Mouse (Mus musculus): ENCODE data around the gene Nmnat2. TPM values are rescaled to one million over a fixed set of nuclear protein-coding genes. Genes with fewer than 3 reads are reported as not detected.

Nmnat2 gene
- polyA plus RNA-seq, 1 experiment from 2014 or later: 5.3 TPM

GRCm38 (mm10) chr1:153144021-153144420 lies 189.2 kb downstream of the Nmnat2 start:
- DNase-seq (ENCODE audit: low spot score) (no peak), ATAC-seq (ENCODE audit: low read depth) (no peak)
- no peaks in the 10 kb centered on the region for H3K27me3 ChIP-seq (replicated peaks; ENCODE audit: control insufficient read depth, insufficient read depth, low read length)
- H3K4me2 ChIP-seq (ENCODE audit: low read depth, low read length): no peak overlapping the region
- no peaks in the 10 kb centered on the region for H3K36me3 ChIP-seq (ENCODE audit: control insufficient read depth, insufficient read depth, low read length)
- no peaks in the 10 kb centered on the region for H3K4me1 ChIP-seq (ENCODE audit: control insufficient read depth, insufficient read depth, low read length)
- 63% methylated on average over 11 of the region's 11 CpGs for WGBS
- H3K4me3 ChIP-seq (ENCODE audit: low read depth, low read length): no peak overlapping the region
- H3K27ac ChIP-seq (replicated peaks; ENCODE audit: low read depth, low read length): no peak overlapping the region
- H3K9ac ChIP-seq (ENCODE audit: low read depth, low read length): no peak overlapping the region
- no peaks in the 10 kb centered on the region for H3K9me3 ChIP-seq (ENCODE audit: control insufficient read depth, low read length)

DNA sequence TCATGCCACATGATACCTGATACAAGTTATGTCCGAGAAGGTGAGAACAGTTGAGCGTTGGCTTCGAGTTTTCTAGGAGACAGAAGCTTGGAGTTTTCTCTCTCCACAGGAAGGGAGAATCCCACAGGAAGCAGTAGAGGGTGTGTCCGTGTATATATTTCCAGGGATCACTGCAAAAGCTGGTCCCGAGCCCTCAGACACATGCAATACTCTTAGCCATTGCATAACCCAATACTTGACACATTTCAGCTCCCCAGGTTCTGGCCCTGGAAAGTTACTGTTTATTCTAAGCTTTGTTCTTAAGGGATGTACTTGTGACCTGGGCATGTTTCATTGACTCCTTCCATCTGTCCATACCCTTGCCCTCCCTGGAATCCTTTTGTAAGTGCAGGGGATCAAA lies 191.0 kb downstream of the Nmnat2 start:
- DNase-seq (ENCODE audit: low spot score) (no peak), ATAC-seq (ENCODE audit: low read depth) (no peak)
- Histone ChIP-seq H3K9me3 (ENCODE audit: control insufficient read depth, low read length) (no peaks in the 10 kb centered on the region), H3K9ac (ENCODE audit: low read depth, low read length) (no peak overlapping the region), H3K27ac (replicated peaks; ENCODE audit: low read depth, low read length) (no peak overlapping the region), H3K4me1 (ENCODE audit: control insufficient read depth, insufficient read depth, low read length) (no peaks in the 10 kb centered on the region), H3K27me3 (replicated peaks; ENCODE audit: control insufficient read depth, insufficient read depth, low read length) (no peaks in the 10 kb centered on the region), H3K36me3 (ENCODE audit: control insufficient read depth, insufficient read depth, low read length) (no peaks in the 10 kb centered on the region), H3K4me3 (ENCODE audit: low read depth, low read length) (no peak overlapping the region), H3K4me2 (ENCODE audit: low read depth, low read length) (no peak overlapping the region)
- 54% methylated on average over 5 of the region's 5 CpGs for WGBS

- Histone ChIP-seq H3K4me1 (ENCODE audit: control insufficient read depth, insufficient read depth, low read length) (peaks cover 4% of the 10 kb centered on the region), H3K9ac (ENCODE audit: low read depth, low read length) (no peak overlapping the region), H3K9me3 (ENCODE audit: control insufficient read depth, low read length) (no peaks in the 10 kb centered on the region), H3K4me2 (ENCODE audit: low read depth, low read length) (no peak overlapping the region), H3K4me3 (ENCODE audit: low read depth, low read length) (no peak overlapping the region), H3K27ac (replicated peaks; ENCODE audit: low read depth, low read length) (no peak overlapping the region), H3K36me3 (ENCODE audit: control insufficient read depth, insufficient read depth, low read length) (no peaks in the 10 kb centered on the region), H3K27me3 (replicated peaks; ENCODE audit: control insufficient read depth, insufficient read depth, low read length) (no peaks in the 10 kb centered on the region)
- 60% methylated on average over 7 of the region's 7 CpGs for WGBS
- ATAC-seq (ENCODE audit: low read depth) (no peak; the same call in 1 of the 2 replicates), DNase-seq (ENCODE audit: low spot score) (peak; percentile 75)
These were observed 197.8 kb downstream of the Nmnat2 start for GRCm38 (mm10) chr1:153152594-153152993.

- no peak overlapping the region for H3K9ac ChIP-seq (ENCODE audit: low read depth, low read length)
- no peaks in the 10 kb centered on the region for H3K9me3 ChIP-seq (ENCODE audit: control insufficient read depth, low read length)
- peak; percentile 77 for ATAC-seq (ENCODE audit: low read depth)
- H3K27me3 ChIP-seq (replicated peaks; ENCODE audit: control insufficient read depth, insufficient read depth, low read length): no peaks in the 10 kb centered on the region
- 65% methylated on average over 10 of the region's 10 CpGs for WGBS
- no peak overlapping the region for H3K27ac ChIP-seq (replicated peaks; ENCODE audit: low read depth, low read length)
- H3K4me2 ChIP-seq (ENCODE audit: low read depth, low read length): no peak overlapping the region
- H3K4me3 ChIP-seq (ENCODE audit: low read depth, low read length): no peak overlapping the region
- peak; percentile 73 for DNase-seq (ENCODE audit: low spot score)
- H3K4me1 ChIP-seq (ENCODE audit: control insufficient read depth, insufficient read depth, low read length): peaks cover 4% of the 10 kb centered on the region
- no peaks in the 10 kb centered on the region for H3K36me3 ChIP-seq (ENCODE audit: control insufficient read depth, insufficient read depth, low read length)
These were observed 198.9 kb downstream of the Nmnat2 start for GRCm38 (mm10) chr1:153153619-153154137.

DNA sequence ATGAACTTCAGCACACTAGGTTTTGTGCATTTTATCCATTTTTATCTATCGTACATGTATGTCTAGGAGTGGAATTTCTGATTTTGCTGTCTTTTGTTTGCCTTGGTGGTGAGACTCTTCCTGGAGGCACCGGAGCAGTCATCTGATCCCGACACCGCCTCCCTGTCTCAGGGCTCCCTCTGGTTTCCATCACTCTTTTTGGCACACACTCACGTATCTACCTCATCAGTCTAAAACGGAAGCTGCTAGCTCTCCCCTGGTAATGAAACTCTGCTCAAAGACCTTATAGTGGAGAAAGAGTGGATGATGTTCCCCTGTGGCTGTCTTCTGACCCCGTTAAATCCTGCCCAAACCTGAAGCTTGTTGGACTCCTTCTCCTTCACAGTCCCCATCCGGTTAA lies 200.6 kb downstream of the Nmnat2 start:
- H3K4me2 ChIP-seq (ENCODE audit: low read depth, low read length): no peak overlapping the region
- H3K4me1 ChIP-seq (ENCODE audit: control insufficient read depth, insufficient read depth, low read length): peaks cover 4% of the 10 kb centered on the region
- no peak overlapping the region for H3K9ac ChIP-seq (ENCODE audit: low read depth, low read length)
- no peaks in the 10 kb centered on the region for H3K27me3 ChIP-seq (replicated peaks; ENCODE audit: control insufficient read depth, insufficient read depth, low read length)
- WGBS: 53% methylated on average over 8 of the region's 8 CpGs
- H3K36me3 ChIP-seq (ENCODE audit: control insufficient read depth, insufficient read depth, low read length): no peaks in the 10 kb centered on the region
- DNase-seq (ENCODE audit: low spot score) (peak; percentile 54), ATAC-seq (ENCODE audit: low read depth) (peak; percentile 28; the same call in 1 of the 2 replicates)
- no peak overlapping the region for H3K27ac ChIP-seq (replicated peaks; ENCODE audit: low read depth, low read length)
- no peaks in the 10 kb centered on the region for H3K9me3 ChIP-seq (ENCODE audit: control insufficient read depth, low read length)
- no peak overlapping the region for H3K4me3 ChIP-seq (ENCODE audit: low read depth, low read length)

DNA sequence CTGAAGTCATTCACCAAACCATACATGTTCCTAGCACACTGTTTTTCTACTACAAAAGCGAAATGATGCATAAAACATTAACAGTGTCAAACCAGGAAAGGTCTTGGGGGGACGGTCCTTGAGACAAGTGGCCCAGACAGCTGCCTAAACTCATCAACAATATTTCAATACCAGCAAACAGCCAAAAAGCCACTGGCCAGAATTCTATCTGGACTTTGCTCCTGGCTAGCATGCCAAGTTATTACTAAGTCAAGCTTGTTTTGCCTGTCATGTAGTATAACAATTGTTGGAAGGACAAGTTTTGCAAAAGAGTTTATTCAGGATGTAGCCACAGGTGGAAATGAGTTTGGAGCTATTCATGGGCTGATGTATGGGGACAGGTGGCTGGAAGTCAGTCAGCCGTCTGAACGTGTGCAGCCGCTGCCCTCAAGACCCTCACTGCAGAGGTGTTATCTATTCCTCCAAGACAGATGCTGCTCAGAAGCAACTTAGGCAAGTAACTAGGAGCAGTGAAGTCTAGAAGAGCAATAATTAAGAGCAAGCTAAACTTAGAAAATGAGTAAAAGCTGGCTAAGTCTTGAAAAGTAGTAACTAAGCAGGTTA lies 202.3 kb downstream of the Nmnat2 start:
- Histone ChIP-seq H3K4me2 (ENCODE audit: low read depth, low read length) (no peak overlapping the region), H3K9me3 (ENCODE audit: control insufficient read depth, low read length) (no peaks in the 10 kb centered on the region)
- ATAC-seq (ENCODE audit: low read depth): no peak

GRCm38 (mm10) chr1:153159137-153159536 lies 204.3 kb downstream of the Nmnat2 start:
- no peaks in the 10 kb centered on the region for H3K9me3 ChIP-seq (ENCODE audit: control insufficient read depth, low read length)
- ATAC-seq (ENCODE audit: low read depth): no peak
- 83% methylated on average over 4 of the region's 4 CpGs for WGBS

More for the DNA sequence above, 202.3 kb downstream of the Nmnat2 start:
- no peak overlapping the region for H3K4me3 ChIP-seq (ENCODE audit: low read depth, low read length)
- H3K27ac ChIP-seq (replicated peaks; ENCODE audit: low read depth, low read length): no peak overlapping the region
- H3K4me1 ChIP-seq (ENCODE audit: control insufficient read depth, insufficient read depth, low read length): peaks cover 11% of the 10 kb centered on the region
- H3K27me3 ChIP-seq (replicated peaks; ENCODE audit: control insufficient read depth, insufficient read depth, low read length): no peaks in the 10 kb centered on the region
- 63% methylated on average over 5 of the region's 5 CpGs for WGBS
- DNase-seq (ENCODE audit: low spot score): no peak
- no peak overlapping the region for H3K9ac ChIP-seq (ENCODE audit: low read depth, low read length)
- no peaks in the 10 kb centered on the region for H3K36me3 ChIP-seq (ENCODE audit: control insufficient read depth, insufficient read depth, low read length)

DNA sequence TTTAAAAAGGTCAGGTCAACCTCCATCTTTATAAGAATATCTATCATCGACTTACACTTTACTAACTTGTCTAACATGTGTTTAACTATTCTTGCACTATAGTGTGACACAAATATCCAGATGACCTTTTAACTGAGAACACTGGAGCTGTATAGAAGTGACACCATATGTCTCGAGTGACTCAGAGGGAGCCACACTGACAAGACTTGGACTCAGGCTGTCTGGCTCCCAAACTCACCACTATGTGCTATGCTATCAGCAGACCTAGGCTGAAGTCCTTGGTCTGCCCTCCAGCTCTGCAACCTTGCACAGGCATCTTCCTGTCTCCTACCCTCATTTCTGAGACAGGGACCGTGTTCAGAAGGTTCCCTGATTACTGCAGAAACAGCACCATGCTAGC lies 209.0 kb downstream of the Nmnat2 start:
- 52% methylated on average over 3 of the region's 3 CpGs for WGBS
- no peak overlapping the region for H3K4me2 ChIP-seq (ENCODE audit: low read depth, low read length)
- H3K36me3 ChIP-seq (ENCODE audit: control insufficient read depth, insufficient read depth, low read length): no peaks in the 10 kb centered on the region
- no peaks in the 10 kb centered on the region for H3K27me3 ChIP-seq (replicated peaks; ENCODE audit: control insufficient read depth, insufficient read depth, low read length)
- H3K4me1 ChIP-seq (ENCODE audit: control insufficient read depth, insufficient read depth, low read length): 0 out of 2 replicates have a peak, but pooled peaks cover 7% of the 10 kb centered on the region
- no peak overlapping the region for H3K4me3 ChIP-seq (ENCODE audit: low read depth, low read length)
- DNase-seq (ENCODE audit: low spot score): no peak
- no peak overlapping the region for H3K9ac ChIP-seq (ENCODE audit: low read depth, low read length)
- H3K9me3 ChIP-seq (ENCODE audit: control insufficient read depth, low read length): no peaks in the 10 kb centered on the region
- no peak for ATAC-seq (ENCODE audit: low read depth)
- no peak overlapping the region for H3K27ac ChIP-seq (replicated peaks; ENCODE audit: low read depth, low read length)

More at GRCm38 (mm10) chr1:153159137-153159536, 204.3 kb downstream of the Nmnat2 start:
- peaks cover 11% of the 10 kb centered on the region for H3K4me1 ChIP-seq (ENCODE audit: control insufficient read depth, insufficient read depth, low read length)
- no peak overlapping the region for H3K4me3 ChIP-seq (ENCODE audit: low read depth, low read length)
- no peaks in the 10 kb centered on the region for H3K36me3 ChIP-seq (ENCODE audit: control insufficient read depth, insufficient read depth, low read length)
- H3K9ac ChIP-seq (ENCODE audit: low read depth, low read length): no peak overlapping the region
- no peak overlapping the region for H3K4me2 ChIP-seq (ENCODE audit: low read depth, low read length)
- H3K27ac ChIP-seq (replicated peaks; ENCODE audit: low read depth, low read length): no peak overlapping the region
- no peaks in the 10 kb centered on the region for H3K27me3 ChIP-seq (replicated peaks; ENCODE audit: control insufficient read depth, insufficient read depth, low read length)
- no peak for DNase-seq (ENCODE audit: low spot score)

- 51% methylated on average over 5 of the region's 5 CpGs for WGBS
- Histone ChIP-seq H3K9ac (ENCODE audit: low read depth, low read length) (no peak overlapping the region), H3K4me3 (ENCODE audit: low read depth, low read length) (no peak overlapping the region), H3K36me3 (ENCODE audit: control insufficient read depth, insufficient read depth, low read length) (no peaks in the 10 kb centered on the region), H3K9me3 (ENCODE audit: control insufficient read depth, low read length) (no peaks in the 10 kb centered on the region), H3K27me3 (replicated peaks; ENCODE audit: control insufficient read depth, insufficient read depth, low read length) (no peaks in the 10 kb centered on the region), H3K4me2 (ENCODE audit: low read depth, low read length) (no peak overlapping the region), H3K27ac (replicated peaks; ENCODE audit: low read depth, low read length) (no peak overlapping the region), H3K4me1 (ENCODE audit: control insufficient read depth, insufficient read depth, low read length) (peaks cover 10% of the 10 kb centered on the region)
- ATAC-seq (ENCODE audit: low read depth): no peak
- DNase-seq (ENCODE audit: low spot score): peak; percentile 68
These were observed 213.5 kb downstream of the Nmnat2 start for GRCm38 (mm10) chr1:153168293-153168692.

All from embryonic facial prominence, embryonic 14.5 days (tissue).